Mouse (Mus musculus) stomach, postnatal 0 days (tissue): Measurements from ENCODE around the gene Lnp1. TPM values are rescaled to one million over a fixed set of nuclear protein-coding genes. Genes with fewer than 3 reads are reported as not detected.
"Not testable (repeated sequence)": the region's sequence is repeated elsewhere in the genome, so short reads cannot be mapped to it uniquely, and the experiment has no call there.

Source experiments
- ATAC-seq: fragments of 200-750 bp; cut with Nextera tagmentation; 2 replicates; pipeline ENCODE4 v1.8.0; 2017; ENCODE audit not compliant: low FRiP score, low TSS enrichment
- DNase-seq: peaks from one replicate; pipeline ENCODE4 v3.0.0-alpha.2; 2016; ENCODE audit warnings: low spot score
- H3K27ac ChIP-seq: fragments of 300-500 bp; sonication (generic); replicated peaks from 2 replicates; pipeline ENCODE4 v1.5.1; 2014; ENCODE audit warnings: mild to moderate bottlenecking, control low read depth
- H3K27me3 ChIP-seq: fragments of 300-500 bp; sonication (generic); 2 replicates; pipeline ENCODE4 v1.6.1; 2014; ENCODE audit warnings: low read length; ENCODE audit not compliant: control insufficient read depth, insufficient read depth
- H3K36me3 ChIP-seq: fragments of 300-500 bp; sonication (generic); 2 replicates; pipeline ENCODE4 v1.6.1; 2014; ENCODE audit warnings: low read length, mixed read lengths; ENCODE audit not compliant: control insufficient read depth, insufficient read depth
- H3K4me1 ChIP-seq: fragments of 300-500 bp; sonication (generic); replicated peaks from 2 replicates; pipeline ENCODE4 v1.6.1; 2014; ENCODE audit warnings: antibody characterized with exemption; ENCODE audit not compliant: control insufficient read depth, insufficient read depth
- H3K4me2 ChIP-seq: fragments of 300-500 bp; sonication (generic); replicated peaks from 2 replicates; pipeline ENCODE4 v1.6.1; 2014; ENCODE audit warnings: low read depth, mild to moderate bottlenecking, control low read depth, moderate library complexity
- H3K4me3 ChIP-seq: fragments of 300-500 bp; sonication (generic); 2 replicates; pipeline ENCODE4 v1.5.1; 2014; ENCODE audit warnings: low read depth, low read length, control low read depth
- H3K9ac ChIP-seq: fragments of 300-500 bp; sonication (generic); 2 replicates; pipeline ENCODE4 v1.6.1; 2014; ENCODE audit warnings: mild to moderate bottlenecking, low read length, control low read depth, mixed read lengths
- H3K9me3 ChIP-seq: fragments of 300-500 bp; sonication (generic); 2 replicates; pipeline ENCODE4 v1.6.1; 2016; ENCODE audit warnings: low read length; ENCODE audit not compliant: control insufficient read depth
- CTCF ChIP-seq: IDR thresholded peaks from 2 replicates; pipeline ENCODE4 v1.5.1; 2016; ENCODE audit warnings: antibody characterized with exemption, low read depth, mild to moderate bottlenecking, moderate library complexity
- EP300 ChIP-seq: optimal IDR thresholded peaks from 2 replicates; pipeline ENCODE3; 2016; ENCODE audit warnings: antibody characterized with exemption
- WGBS: fragments of 180-500 bp; shearing (Covaris S2); extraction: QIAGEN DNeasy Blood & Tissue Kit; methylation state at CpG from one replicate; pipeline ENCODE4 v1.1.7; 2014; 5-methylcytosine and 5-hydroxymethylcytosine counted together
- polyA plus RNA-seq: library from polyadenylated mRNA; unstranded; fragments of >200 nt; fragmentation: Nextera tagmentation; extraction: Ambion mirVana; gene quantifications from 2 replicates; pipeline ENCODE4 v1.2.1, GENCODE M21; 2015

The Lnp1 gene
- polyA plus RNA-seq, 1 experiment from 2014 or later, result not detected

DNA sequence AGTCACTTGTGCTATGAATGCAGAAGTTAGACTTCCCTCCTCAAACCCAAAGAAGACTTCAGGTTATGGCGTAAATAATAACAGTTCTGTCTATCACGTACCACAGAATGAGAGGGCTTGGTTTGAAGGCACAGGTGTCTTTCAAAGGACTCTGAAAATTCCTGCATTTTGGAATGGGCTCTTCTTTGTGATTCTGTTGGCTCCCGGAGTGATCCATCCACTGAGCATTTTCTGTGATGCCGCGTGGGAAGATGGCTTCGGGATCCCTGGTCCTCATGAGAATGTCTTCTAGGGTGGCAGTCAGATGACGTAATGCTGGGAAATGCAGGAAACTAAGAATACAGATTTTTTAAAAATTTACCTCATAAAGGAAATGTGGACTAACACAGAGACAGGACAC, 10.6 kb downstream of the Lnp1 start:
- Histone ChIP-seq H3K4me2 (no peak overlapping the region), H3K9me3 (no peaks in the 10 kb centered on the region), H3K36me3 (no peaks in the 10 kb centered on the region), H3K27me3 (no peaks in the 10 kb centered on the region), H3K4me3 (no peak overlapping the region), H3K27ac (no peak overlapping the region), H3K4me1 (no peaks in the 10 kb centered on the region), H3K9ac (no peak overlapping the region)
- WGBS, result 86% methylated on average over 7 of the region's 7 CpGs
- ATAC-seq (no peak), DNase-seq (no peak)
- TF ChIP-seq CTCF (no peak), EP300 (no peak)

DNA sequence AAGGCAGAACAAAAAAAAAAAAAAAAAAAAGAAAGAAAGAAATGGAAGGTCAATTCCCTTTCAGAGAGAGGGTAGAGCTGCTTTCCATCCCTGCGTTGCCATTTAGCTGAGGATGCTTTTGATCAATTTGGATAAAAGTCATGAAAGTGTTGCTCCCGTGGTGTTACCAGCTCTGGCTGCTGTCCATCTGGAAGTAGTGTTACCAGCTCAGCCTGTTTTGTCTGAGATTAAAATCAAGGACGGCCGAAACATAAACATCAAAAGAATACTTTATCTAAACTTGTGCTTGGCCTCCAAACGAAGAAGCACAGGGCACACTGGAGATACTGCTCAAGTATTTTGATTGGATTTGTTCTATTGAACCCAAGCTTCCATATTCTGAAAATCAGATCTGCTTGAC, 18.9 kb downstream of the Lnp1 start:
- Histone ChIP-seq H3K9ac (no peak overlapping the region), H3K4me3 (no peak overlapping the region)
- 33% methylated on average over 5 of the region's 5 CpGs for WGBS

DNA sequence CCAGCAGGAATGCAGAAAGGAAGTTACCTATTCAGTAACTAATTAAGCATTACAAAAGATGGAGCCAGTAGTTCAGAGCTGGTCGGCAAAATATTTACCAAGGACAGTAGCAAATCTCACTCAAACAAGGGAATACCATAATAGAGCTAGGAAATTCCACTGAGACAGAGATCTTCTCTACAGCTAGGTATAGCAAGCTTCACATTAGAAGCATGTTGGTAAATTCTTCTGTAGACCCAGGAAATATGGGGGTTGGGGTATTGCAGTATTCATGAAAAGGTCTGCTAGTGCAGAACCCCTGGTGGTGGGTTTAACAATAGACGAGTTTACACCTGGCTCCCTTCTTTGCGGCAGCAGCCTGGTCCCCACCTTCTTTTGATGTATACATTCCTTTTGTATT, 25.7 kb downstream of the Lnp1 start:
- not testable (repeated sequence) for H3K4me3 ChIP-seq, H3K36me3 ChIP-seq, H3K9me3 ChIP-seq, H3K9ac ChIP-seq, H3K4me2 ChIP-seq, H3K27ac ChIP-seq, H3K4me1 ChIP-seq, ATAC-seq, H3K27me3 ChIP-seq, DNase-seq
- 42% methylated on average over 3 of the region's 3 CpGs for whole genome bisulfite sequencing

More for the DNA sequence above, 18.9 kb downstream of the Lnp1 start:
- no peak for ATAC-seq
- no peaks in the 10 kb centered on the region for H3K27me3 ChIP-seq
- H3K4me2 ChIP-seq, result no peak overlapping the region
- no peaks in the 10 kb centered on the region for H3K9me3 ChIP-seq
- H3K27ac ChIP-seq, result no peak overlapping the region
- H3K36me3 ChIP-seq, result no peaks in the 10 kb centered on the region
- DNase-seq, result no peak
- TF ChIP-seq EP300 (no peak), CTCF (no peak)
- H3K4me1 ChIP-seq, result no peaks in the 10 kb centered on the region

DNA sequence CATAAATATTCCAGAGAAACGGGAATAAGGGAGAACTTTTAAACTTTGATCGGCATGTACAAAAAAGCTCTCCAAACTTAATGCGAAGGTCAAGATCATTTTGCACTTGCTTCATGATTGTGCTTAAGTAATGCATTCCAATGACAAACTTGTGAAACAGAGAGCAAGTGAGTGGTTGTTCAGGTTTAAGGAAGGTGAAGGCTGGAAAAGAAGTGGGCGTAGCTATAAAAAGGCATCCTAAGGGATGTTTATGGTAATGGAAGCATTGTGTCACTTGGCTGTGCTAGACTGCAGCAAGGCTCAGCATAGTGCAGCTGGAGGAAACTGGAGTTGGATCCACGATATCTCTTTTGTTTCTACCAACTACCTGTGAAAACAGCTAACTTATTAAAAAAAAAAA, 36.3 kb downstream of the Lnp1 start:
- ATAC-seq, result no peak
- no peak overlapping the region for H3K9ac ChIP-seq
- WGBS, result 80% methylated on average over 5 of the region's 5 CpGs
- H3K27ac ChIP-seq, result no peak overlapping the region
- no peaks in the 10 kb centered on the region for H3K27me3 ChIP-seq
- H3K4me3 ChIP-seq, result no peak overlapping the region
- no peaks in the 10 kb centered on the region for H3K9me3 ChIP-seq
- no peak overlapping the region for H3K4me2 ChIP-seq
- no peak for DNase-seq
- H3K36me3 ChIP-seq, result no peaks in the 10 kb centered on the region
- no peaks in the 10 kb centered on the region for H3K4me1 ChIP-seq
- TF ChIP-seq CTCF (no peak), EP300 (no peak)

DNA sequence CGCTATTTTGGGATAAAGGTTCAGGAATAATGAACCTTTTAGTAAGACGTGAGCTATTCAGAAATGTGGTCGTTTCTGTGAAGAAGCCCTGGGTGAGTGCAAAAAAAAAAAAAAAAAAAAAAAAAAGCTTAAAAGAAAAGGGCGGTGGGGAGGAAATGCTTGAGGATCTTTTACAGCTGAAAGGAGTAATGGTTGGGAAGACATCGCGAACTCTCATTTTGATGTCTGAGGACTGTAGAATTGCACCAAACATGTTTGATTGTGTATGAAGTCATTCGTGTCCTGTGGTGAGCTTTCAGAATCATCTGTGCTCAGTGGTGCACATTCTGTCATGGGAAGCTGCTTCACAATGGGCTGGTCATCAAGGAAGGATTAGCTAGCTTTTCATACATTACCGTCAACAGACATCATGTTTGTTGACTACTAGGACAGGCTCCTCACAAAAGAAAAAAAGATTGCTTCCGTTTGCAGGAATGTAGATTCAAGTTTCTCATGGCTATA, 41.2 kb downstream of the Lnp1 start:
- Histone ChIP-seq H3K9ac (peak overlapping the region; percentile 64; the same call in 1 of the 2 replicates), H3K27ac (no peak overlapping the region), H3K27me3 (no peaks in the 10 kb centered on the region), H3K9me3 (no peaks in the 10 kb centered on the region), H3K4me2 (peak overlapping the region; percentile 64), H3K4me1 (no peaks in the 10 kb centered on the region), H3K4me3 (peak overlapping the region; percentile 50), H3K36me3 (no peaks in the 10 kb centered on the region)
- DNase-seq (no peak), ATAC-seq (no peak)
- 19% methylated on average over 9 of the region's 9 CpGs for WGBS
- TF ChIP-seq CTCF (no peak), EP300 (no peak)

DNA sequence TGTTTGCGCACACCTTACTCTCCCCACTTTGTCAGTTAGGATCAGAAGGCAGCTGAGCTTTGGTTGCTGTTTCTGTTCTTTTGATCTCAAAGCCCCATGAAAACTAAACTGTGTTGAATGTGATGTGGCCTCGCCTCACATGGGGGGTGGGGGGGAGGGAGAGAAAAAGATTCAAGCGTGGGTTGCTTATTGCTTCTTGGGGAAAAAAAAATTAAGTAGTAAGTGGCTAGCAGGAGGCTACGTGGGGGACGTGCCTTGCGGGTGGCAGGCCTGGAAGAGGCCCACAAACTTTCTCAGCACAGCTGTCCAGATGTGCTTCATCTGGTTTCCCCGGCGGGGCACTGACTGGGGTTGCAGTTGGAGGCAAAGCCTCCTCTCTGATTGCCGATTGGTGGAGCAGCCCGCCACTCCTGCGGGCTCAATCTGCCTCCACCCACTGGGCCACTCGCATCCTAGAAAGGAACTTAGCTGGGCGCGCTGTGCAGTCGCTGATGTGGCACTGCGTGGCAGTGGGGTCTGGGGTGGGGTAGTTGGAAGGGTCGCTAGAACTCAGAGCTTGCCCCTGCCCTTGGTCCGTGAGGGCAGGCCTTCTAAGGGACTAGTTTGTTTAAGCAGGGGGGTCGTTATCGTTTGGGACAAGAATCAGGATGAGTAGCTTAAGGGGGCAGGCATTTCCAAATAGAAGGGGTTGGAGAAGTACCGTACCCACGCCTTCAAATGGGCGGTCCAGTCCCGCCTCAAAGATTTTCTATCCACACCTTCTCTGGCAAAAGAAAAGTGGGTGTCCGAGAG, 41.8 kb downstream of the Lnp1 start, which contains the start of gene Tmem45a:
Gene Tmem45a, minus strand, starts transcription at position 343 of the 792 bp plus-strand sequence.
- Histone ChIP-seq H3K36me3 (no peaks in the 10 kb centered on the region), H3K27ac (peak within 1 kb of the TSS; percentile 76), H3K4me1 (no peaks in the 10 kb centered on the region), H3K9me3 (no peaks in the 10 kb centered on the region), H3K27me3 (no peaks in the 10 kb centered on the region), H3K9ac (peak within 1 kb of the TSS; percentile 64), H3K4me2 (peak within 1 kb of the TSS; percentile 64), H3K4me3 (peak within 1 kb of the TSS; percentile 50)
- 4% methylated on average over 25 of the region's 25 CpGs for WGBS
- ATAC-seq (peak; percentile 99), DNase-seq (peak; percentile 82)
- TF ChIP-seq CTCF (no peak), EP300 (no peak)
